Mouse (Mus musculus) spleen, postnatal 4 days (tissue): ENCODE results near the gene Olfr653.

Source experiments
- DNase-seq, 2 experiments: peaks; one replicate each; pipeline ENCODE4 v3.0.0; 2022; ENCODE audit warnings: low spot score in 2 of 2

The Olfr653 gene

DNA sequence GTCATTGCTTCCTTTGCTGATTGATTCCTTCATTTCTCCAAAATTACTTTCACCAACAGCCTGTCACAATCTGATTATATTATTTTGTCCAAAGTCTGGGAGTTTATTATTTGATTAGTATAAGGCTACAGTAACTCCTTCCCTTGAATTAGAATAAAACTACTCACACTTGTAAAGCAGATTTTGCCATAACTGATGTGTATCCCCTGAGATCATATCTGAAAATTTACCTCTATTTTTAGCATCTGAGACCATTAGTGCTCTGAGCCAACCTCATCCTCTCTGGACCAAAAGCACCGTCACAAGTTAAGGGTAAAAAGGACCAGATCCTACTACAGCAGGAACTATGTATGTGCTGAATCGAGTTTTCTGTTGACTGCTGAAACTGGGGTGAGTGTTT, at the start of gene Olfr653:
Olfr653 (plus strand) TSS at position 301 of the 400 bp plus-strand sequence.
- DNase-seq: no peak

DNA sequence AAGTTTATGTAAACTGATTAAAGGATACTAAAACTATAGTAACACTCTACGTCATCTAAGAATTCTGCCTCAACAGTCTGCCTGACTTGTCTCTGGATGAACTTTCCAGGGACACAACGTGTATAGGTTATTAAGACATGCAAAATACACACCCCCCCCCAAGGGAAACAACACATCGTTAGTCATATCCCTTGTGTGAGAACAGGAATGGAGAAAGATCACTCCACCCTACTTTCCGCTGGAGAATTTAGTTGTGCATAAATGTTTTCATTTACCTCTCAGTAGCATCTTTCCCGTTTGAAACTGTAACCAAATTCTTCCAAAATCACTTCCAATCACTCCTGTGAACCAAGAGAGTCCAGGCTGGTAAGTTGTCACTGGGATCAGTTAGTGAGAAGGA, 27.3 kb upstream of the Olfr653 start, which contains the start of gene Olfr651:
Olfr651 (plus strand) TSS at position 301 of the 400 bp plus-strand sequence.
- DNase-seq: no peak

- DNase-seq: no peak
Observed at GRCm38 (mm10) chr7:104552700-104553099, 24.4 kb upstream of the Olfr653 start.

- DNase-seq: no peak
Observed at GRCm38 (mm10) chr7:104560601-104561000, 16.5 kb upstream of the Olfr653 start, which contains the start of gene Olfr652. TSS of gene Olfr652 (plus strand) at chr7:104560901.

- DNase-seq: no peak
Observed at GRCm38 (mm10) chr7:104580846-104581245, 3.7 kb downstream of the Olfr653 start.

GRCm38 (mm10) chr7:104581429-104581828, 4.3 kb downstream of the Olfr653 start:
- no peak for DNase-seq

GRCm38 (mm10) chr7:104586725-104587124, 9.6 kb downstream of the Olfr653 start, which contains the start of gene Olfr654:
TSS of gene Olfr654 (plus strand) at chr7:104587025.
- no peak for DNase-seq

DNA sequence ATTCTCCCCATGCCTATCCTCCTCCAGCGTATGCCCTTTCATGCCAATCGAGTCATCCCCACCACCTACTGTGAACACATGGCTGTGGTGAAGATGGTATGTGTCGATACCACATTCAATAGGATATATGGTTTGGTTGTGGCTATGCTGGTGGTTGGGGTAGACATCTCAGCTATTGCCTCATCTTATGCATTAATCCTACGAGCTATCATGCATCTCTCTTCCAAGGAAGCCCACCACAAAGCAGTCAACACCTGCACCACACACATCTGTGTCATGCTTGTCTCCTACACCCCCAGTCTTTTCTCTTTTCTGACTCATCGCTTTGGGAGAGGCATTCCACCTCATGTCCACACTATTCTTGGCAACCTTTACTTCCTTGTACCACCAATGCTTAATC, 11.2 kb downstream of the Olfr653 start:
- no peak for DNase-seq

DNA sequence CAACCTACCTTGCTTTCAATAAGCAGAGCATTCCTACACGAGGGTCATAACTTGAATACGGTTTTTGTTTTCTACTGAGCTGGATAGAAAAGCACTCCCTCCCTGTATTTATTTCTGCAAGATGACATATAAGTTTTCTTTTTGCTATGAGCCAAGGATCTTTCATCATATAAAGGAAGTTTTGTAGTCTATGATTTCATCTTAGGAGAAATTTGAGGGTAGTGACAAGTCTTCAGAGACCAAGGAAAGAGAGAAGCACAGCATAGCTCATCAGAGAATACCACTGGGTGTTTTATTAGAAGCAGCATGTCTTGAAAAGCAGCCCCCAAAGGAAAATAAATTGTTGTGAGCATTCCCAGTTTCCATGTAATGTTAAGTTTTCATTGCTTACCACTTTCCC, 24.6 kb downstream of the Olfr653 start, which contains the start of gene Olfr655:
Olfr655 (minus strand) TSS at position 101 of the 400 bp plus-strand sequence.
- DNase-seq: no peak

- DNase-seq: peak; percentile 26 to 79
Observed at GRCm38 (mm10) chr7:104603173-104603572, 26.1 kb downstream of the Olfr653 start.

GRCm38 (mm10) chr7:104604727-104605126, 27.6 kb downstream of the Olfr653 start:
- DNase-seq: no peak

- no peak for DNase-seq
Observed at GRCm38 (mm10) chr7:104613655-104614054, 36.5 kb downstream of the Olfr653 start, which contains the start of gene Olfr656. TSS of gene Olfr656 (plus strand) at chr7:104613955.

- DNase-seq: no peak
Observed at GRCm38 (mm10) chr7:104624494-104624893, 47.4 kb downstream of the Olfr653 start, which contains the start of gene Olfr657. TSS of gene Olfr657 (plus strand) at chr7:104624794.
